Mouse (Mus musculus) embryo, embryonic 11.5 days (tissue): ENCODE results near the gene Rnf32.

ENCODE experiments used
- DNase-seq: peaks from one replicate; pipeline ENCODE4 v3.0.0-alpha.2; 2012; ENCODE audit warnings: low read depth, low spot score

Gene Rnf32

DNA sequence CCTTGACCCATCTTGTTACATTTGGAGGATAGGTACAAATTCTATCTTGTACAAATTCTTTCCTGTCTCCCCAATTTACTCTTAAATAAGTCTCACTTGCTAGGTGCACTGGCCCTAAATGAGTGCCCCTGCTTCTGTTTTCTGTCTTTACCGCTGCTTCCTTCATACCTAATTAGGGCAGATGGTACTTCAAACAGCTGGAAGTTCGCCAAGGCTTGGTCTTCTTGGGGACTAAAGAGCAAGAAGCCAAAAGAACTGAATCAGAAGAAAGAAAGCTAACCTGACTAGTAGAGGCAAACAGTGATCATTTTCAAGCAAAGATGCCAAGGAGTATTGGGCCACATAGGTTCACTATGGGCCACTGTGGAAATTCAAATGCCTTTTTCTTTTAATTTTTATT, 77.6 kb downstream of the Rnf32 start:
- DNase-seq: no peak

GRCm38 (mm10) chr5:29274746-29275145, 79.0 kb downstream of the Rnf32 start:
- peak; percentile 7 for DNase-seq
